Mouse (Mus musculus) liver, embryonic 16.5 days (tissue): ENCODE measurements around the gene Fastkd2. TPM values are rescaled to one million over a fixed set of nuclear protein-coding genes. Genes with fewer than 3 reads are reported as not detected.

ENCODE experiments used
- polyA plus RNA-seq: library from polyadenylated mRNA; unstranded; fragments of >200 nt; fragmentation: Nextera tagmentation; extraction: Ambion mirVana; gene quantifications from 2 replicates; pipeline ENCODE4 v1.2.1, GENCODE M21; 2015

The Fastkd2 gene
- polyA plus RNA-seq, 1 experiment from 2014 or later: 23.7 TPM

Other genes starting within 250 kb of the Fastkd2 start
- not detected in 2 replicates for gene Gm39653, start 114.6 kb upstream of the Fastkd2 start, polyA plus RNA-seq
- not detected in 2 replicates for gene Dytn, start 43.7 kb upstream of the Fastkd2 start, polyA plus RNA-seq
- gene Mdh1b, start 296 bp upstream of the Fastkd2 start, polyA plus RNA-seq: 0.08 TPM in 1 of 2 replicates, not detected in the other
- not detected in 2 replicates for gene 4933402D24Rik, start 38.7 kb downstream of the Fastkd2 start, polyA plus RNA-seq